Mouse (Mus musculus) kidney, adult 11 months (tissue): Measurements from ENCODE around the gene Nav3.

Experiments used
- DNase-seq: peaks from one replicate; pipeline ENCODE4 v3.0.0; 2022

Nav3 gene

GRCm38 (mm10) chr10:109799246-109799645, 656.8 kb downstream of the Nav3 start:
- no peak for DNase-seq

GRCm38 (mm10) chr10:109796981-109797380, 659.0 kb downstream of the Nav3 start:
- no peak for DNase-seq

GRCm38 (mm10) chr10:109793491-109793890, 662.5 kb downstream of the Nav3 start:
- DNase-seq = no peak

- no peak for DNase-seq
Measured at GRCm38 (mm10) chr10:109788728-109789127, 667.3 kb downstream of the Nav3 start.

- DNase-seq = no peak
Measured at GRCm38 (mm10) chr10:109779109-109779508, 676.9 kb downstream of the Nav3 start.

- no peak for DNase-seq
Measured at GRCm38 (mm10) chr10:109769092-109769491, 686.9 kb downstream of the Nav3 start.

- peak; percentile 12 for DNase-seq
Measured at GRCm38 (mm10) chr10:109765650-109766049, 690.4 kb downstream of the Nav3 start.

GRCm38 (mm10) chr10:109764412-109765101, 691.4 kb downstream of the Nav3 start:
- no peak for DNase-seq

- no peak for DNase-seq
Measured at GRCm38 (mm10) chr10:109758921-109759600, 696.9 kb downstream of the Nav3 start.

- no peak for DNase-seq
Measured at GRCm38 (mm10) chr10:109746901-109747300, 709.1 kb downstream of the Nav3 start.

- no peak for DNase-seq
Measured at GRCm38 (mm10) chr10:109741664-109742063, 714.3 kb downstream of the Nav3 start.

GRCm38 (mm10) chr10:109740326-109740725, 715.7 kb downstream of the Nav3 start:
- no peak for DNase-seq

GRCm38 (mm10) chr10:109723646-109724045, 732.4 kb downstream of the Nav3 start:
- DNase-seq = no peak

GRCm38 (mm10) chr10:109718808-109719207, 737.2 kb downstream of the Nav3 start:
- no peak for DNase-seq

- DNase-seq = no peak
Measured at GRCm38 (mm10) chr10:109718390-109718789, 737.6 kb downstream of the Nav3 start.

GRCm38 (mm10) chr10:109713001-109713400, 743.0 kb downstream of the Nav3 start:
- DNase-seq = no peak

GRCm38 (mm10) chr10:109699771-109700335, 756.2 kb downstream of the Nav3 start:
- DNase-seq = no peak

- no peak for DNase-seq
Measured at GRCm38 (mm10) chr10:109690564-109690963, 765.4 kb downstream of the Nav3 start.

GRCm38 (mm10) chr10:109684109-109685056, 771.6 kb downstream of the Nav3 start:
- no peak for DNase-seq

- DNase-seq = no peak
Measured at GRCm38 (mm10) chr10:109672896-109673295, 783.1 kb downstream of the Nav3 start.

- DNase-seq = no peak
Measured at GRCm38 (mm10) chr10:109667453-109667852, 788.6 kb downstream of the Nav3 start.

GRCm38 (mm10) chr10:109664629-109665317, 791.2 kb downstream of the Nav3 start:
- peak; percentile 19 for DNase-seq
